Mouse (Mus musculus) MEL (cell line): Measurements from ENCODE around the gene Cd248. TPM values are rescaled to one million over a fixed set of nuclear protein-coding genes. Genes with fewer than 3 reads are reported as not detected.
A peak's percentile ranks its signal among the peaks of the same experiment; 100 is the strongest.

Experiments used
- DNase-seq: peaks from one replicate; pipeline ENCODE4 v3.0.0; 2011; ENCODE audit warnings: low read depth, low spot score
- H3K27ac ChIP-seq: 2 replicates; pipeline ENCODE4 v1.5.1; 2012; ENCODE audit warnings: low read depth, mild to moderate bottlenecking, control low read depth, low read length, moderate library complexity; ENCODE audit not compliant: control insufficient read depth
- H3K27me3 ChIP-seq, 2 experiments: fragments of 150-350 bp in 1 of 2; sonication (generic) in 1 of 2; 2 replicates each; pipeline ENCODE4 v1.6.1; 2012; ENCODE audit warnings: low read length in 2 of 2, mild to moderate bottlenecking in 2 of 2, improper control_type of control experiment in 1 of 2, moderate library complexity in 1 of 2; ENCODE audit not compliant: insufficient read depth in 2 of 2, control insufficient read depth in 1 of 2
- H3K36me3 ChIP-seq, 2 experiments: 2 replicates each; pipeline ENCODE4 v1.6.1; 2012 to 2014; ENCODE audit warnings: low read length in 2 of 2, improper control_type of control experiment in 1 of 2, inconsistent platforms in 1 of 2, mild to moderate bottlenecking in 1 of 2; ENCODE audit not compliant: insufficient read depth in 2 of 2, control insufficient read depth in 1 of 2
- H3K4me1 ChIP-seq, 2 experiments: fragments of 150-350 bp in 1 of 2; sonication (generic) in 1 of 2; 2 replicates each; pipeline ENCODE4 v1.6.1; 2012; ENCODE audit warnings: low read length in 2 of 2, improper control_type of control experiment in 1 of 2, mild to moderate bottlenecking in 1 of 2; ENCODE audit not compliant: insufficient read depth in 2 of 2, control insufficient read depth in 1 of 2
- H3K4me3 ChIP-seq, 2 experiments: fragments of 150-350 bp in 1 of 2; sonication (generic) in 1 of 2; 2 replicates each; pipeline ENCODE4 v1.5.1; 2012; ENCODE audit warnings: low read depth in 2 of 2, low read length in 2 of 2, mild to moderate bottlenecking in 2 of 2, moderate library complexity in 2 of 2, control low read depth in 1 of 2, improper control_type of control experiment in 1 of 2; ENCODE audit not compliant: control insufficient read depth in 1 of 2, insufficient read depth in 1 of 2
- H3K79me2 ChIP-seq: 2 replicates; pipeline ENCODE4 v1.6.1; 2012; ENCODE audit warnings: mild to moderate bottlenecking, low read length, moderate library complexity; ENCODE audit not compliant: control insufficient read depth, poor library complexity, insufficient read depth
- H3K9ac ChIP-seq: 2 replicates; pipeline ENCODE4 v1.6.1; 2012; ENCODE audit warnings: low read depth, mild to moderate bottlenecking, control low read depth, low read length, moderate library complexity; ENCODE audit not compliant: control insufficient read depth, poor library complexity, severe bottlenecking
- H3K9me3 ChIP-seq: fragments of 150-350 bp; sonication (generic); replicated peaks from 2 replicates; pipeline ENCODE4 v1.6.1; 2012; ENCODE audit warnings: mild to moderate bottlenecking, low read length, improper control_type of control experiment, moderate library complexity; ENCODE audit not compliant: insufficient read depth
- BHLHE40 ChIP-seq: IDR thresholded peaks from 2 replicates; pipeline ENCODE4 v1.6.1; 2012; ENCODE audit warnings: low read depth, mild to moderate bottlenecking, inconsistent platforms, low read length, improper control_type of control experiment, borderline replicate concordance
- CHD2 ChIP-seq: IDR thresholded peaks from 2 replicates; pipeline ENCODE4 v1.6.1; 2011; ENCODE audit warnings: low read length, improper control_type of control experiment
- CTCF ChIP-seq, 3 experiments: IDR thresholded peaks in 2 of 3; conservative IDR thresholded peaks in 1 of 3; 2 replicates each; pipeline ENCODE4 v1.5.1; 2011 to 2012; ENCODE audit warnings: low read length in 3 of 3, low read depth in 2 of 3, mild to moderate bottlenecking in 2 of 3, improper control_type of control experiment in 1 of 3, inconsistent platforms in 1 of 3, mixed read lengths in 1 of 3, moderate library complexity in 1 of 3; ENCODE audit not compliant: control insufficient read depth in 1 of 3, insufficient read depth in 1 of 3, poor library complexity in 1 of 3, severe bottlenecking in 1 of 3
- E2F4 ChIP-seq: IDR thresholded peaks from 2 replicates; pipeline ENCODE4 v1.6.1; 2011; ENCODE audit warnings: low read depth, low read length, improper control_type of control experiment, borderline replicate concordance
- ELF1 ChIP-seq: IDR thresholded peaks from 2 replicates; pipeline ENCODE4 v1.6.1; 2014; ENCODE audit warnings: low read depth, mild to moderate bottlenecking, inconsistent platforms, low read length, improper control_type of control experiment, moderate library complexity
- ETS1 ChIP-seq: IDR thresholded peaks from 2 replicates; pipeline ENCODE4 v1.6.1; 2012; ENCODE audit warnings: low read depth, mild to moderate bottlenecking, inconsistent platforms, low read length, improper control_type of control experiment, moderate library complexity
- GATA1 ChIP-seq: IDR thresholded peaks from 2 replicates; pipeline ENCODE4 v1.6.1; 2011; ENCODE audit warnings: low read depth, low read length, improper control_type of control experiment
- HCFC1 ChIP-seq: IDR thresholded peaks from 2 replicates; pipeline ENCODE4 v1.6.1; 2012; ENCODE audit warnings: low read depth, mild to moderate bottlenecking, inconsistent platforms, low read length, improper control_type of control experiment, moderate library complexity
- JUND ChIP-seq: IDR thresholded peaks from 2 replicates; pipeline ENCODE4 v1.6.1; 2011; ENCODE audit warnings: low read depth, mild to moderate bottlenecking, improper control_type of control experiment, low read length
- MAX ChIP-seq: IDR thresholded peaks from 2 replicates; pipeline ENCODE4 v1.6.1; 2011; ENCODE audit warnings: low read length, improper control_type of control experiment
- MAZ ChIP-seq: IDR thresholded peaks from 2 replicates; pipeline ENCODE4 v1.6.1; 2012; ENCODE audit warnings: low read depth, mild to moderate bottlenecking, inconsistent platforms, low read length, improper control_type of control experiment
- MEF2A ChIP-seq: IDR thresholded peaks from 2 replicates; pipeline ENCODE4 v1.6.1; 2014; ENCODE audit warnings: low read depth, mild to moderate bottlenecking, inconsistent platforms, low read length, improper control_type of control experiment; ENCODE audit not compliant: poor library complexity, insufficient replicate concordance, severe bottlenecking; ENCODE audit errors: extremely low read depth
- MXI1 ChIP-seq: IDR thresholded peaks from 2 replicates; pipeline ENCODE4 v1.6.1; 2011; ENCODE audit warnings: mild to moderate bottlenecking, low read depth, low read length, improper control_type of control experiment
- MYB ChIP-seq: IDR thresholded peaks from 2 replicates; pipeline ENCODE4 v1.6.1; 2011; ENCODE audit warnings: mild to moderate bottlenecking, low read depth, low read length, improper control_type of control experiment
- POLR2AphosphoS2 ChIP-seq: IDR thresholded peaks from 2 replicates; pipeline ENCODE4 v1.6.1; 2011; ENCODE audit warnings: low read length, improper control_type of control experiment
- POLR2AphosphoS5 ChIP-seq: IDR thresholded peaks from 2 replicates; pipeline ENCODE4 v1.6.1; 2012; ENCODE audit warnings: low read depth, borderline replicate concordance, mild to moderate bottlenecking, inconsistent platforms, low read length, moderate library complexity, mixed read lengths
- RCOR1 ChIP-seq: IDR thresholded peaks from 2 replicates; pipeline ENCODE4 v1.6.1; 2012; ENCODE audit warnings: low read depth, mild to moderate bottlenecking, inconsistent platforms, low read length, improper control_type of control experiment
- SIN3A ChIP-seq: IDR thresholded peaks from 2 replicates; pipeline ENCODE4 v1.6.1; 2012; ENCODE audit warnings: low read length, improper control_type of control experiment, inconsistent platforms
- SMC3 ChIP-seq: IDR thresholded peaks from 2 replicates; pipeline ENCODE4 v1.6.1; 2011; ENCODE audit warnings: low read depth, low read length, improper control_type of control experiment
- TAL1 ChIP-seq: IDR thresholded peaks from 2 replicates; pipeline ENCODE4 v1.6.1; 2012; ENCODE audit warnings: mild to moderate bottlenecking, inconsistent platforms, low read length, moderate library complexity, mixed read lengths
- TCF12 ChIP-seq: IDR thresholded peaks from 2 replicates; pipeline ENCODE4 v1.6.1; 2014; ENCODE audit warnings: low read depth, mild to moderate bottlenecking, inconsistent platforms, low read length, improper control_type of control experiment, moderate library complexity
- USF1 ChIP-seq: IDR thresholded peaks from 2 replicates; pipeline ENCODE4 v1.6.1; 2014; ENCODE audit warnings: low read depth, mild to moderate bottlenecking, inconsistent platforms, low read length, improper control_type of control experiment, moderate library complexity
- USF2 ChIP-seq, 2 experiments: IDR thresholded peaks; 2 replicates each; pipeline ENCODE4 v1.6.1; 2011 to 2012; ENCODE audit warnings: improper control_type of control experiment in 2 of 2, low read length in 2 of 2, borderline replicate concordance in 1 of 2, inconsistent platforms in 1 of 2, low read depth in 1 of 2, mild to moderate bottlenecking in 1 of 2; ENCODE audit not compliant: insufficient read depth in 1 of 2
- ZMIZ1 ChIP-seq: IDR thresholded peaks from 2 replicates; pipeline ENCODE4 v1.6.1; 2012; ENCODE audit warnings: low read depth, mild to moderate bottlenecking, inconsistent platforms, low read length, improper control_type of control experiment, moderate library complexity
- polyA plus RNA-seq, 2 experiments: library from polyadenylated mRNA; stranded (reverse) in 1 of 2; unstranded in 1 of 2; fragments of >175 nt in 1 of 2; fragments of >200 nt in 1 of 2; gene quantifications; 2 replicates each; pipeline versions ENCODE4 v1.2.1 to v1.2.4; 2012; ENCODE audit warnings: low replicate concordance in 2 of 2, low read depth in 1 of 2; ENCODE audit not compliant: insufficient read length in 2 of 2, insufficient read depth in 1 of 2, missing spikeins in 1 of 2
- total RNA-seq: library from RNA; depleted of rRNA; stranded (reverse); fragments of 300-350 nt; gene quantifications from 2 replicates; pipeline ENCODE4 v1.2.3, GENCODE M21; 2012

Gene Cd248
- total and polyA plus RNA-seq, 3 experiments = 0.27 to 0.86 TPM; not detected in 1

GRCm38 (mm10) chr19:5040862-5041523 is 26.9 kb upstream of the Cd248 start, which contains the start of gene Brms1 (continued):
- TF ChIP-seq USF1 (no peak; the same call in 1 of the 2 replicates), ETS1 (peak; percentile 46; the same call in 1 of the 2 replicates), MEF2A (no peak), ZMIZ1 (0 out of 2 replicates have a peak, but pooled peaks have one; percentile 15), JUND (no peak), TCF12 (peak; percentile 49), GATA1 (peak; percentile 56; the same call in 1 of the 2 replicates), TAL1 (peak; percentile 24; the same call in 1 of the 2 replicates), MAZ (peak; percentile 88; the same call in 1 of the 2 replicates), USF2 (IDR thresholded peaks at IDR 0.05; ENCODE audit: borderline replicate concordance in 1 of 2, insufficient read depth in 1 of 2, low read depth in 1 of 2, low read length in 2 of 2) (no peak), CTCF (IDR thresholded peaks at IDR 0.05 in 2 of 3, conservative IDR thresholded peaks at IDR 0.05 in 1 of 3; ENCODE audit: control insufficient read depth in 1 of 3, insufficient read depth in 1 of 3, low read depth in 2 of 3, low read length in 3 of 3, poor library complexity in 1 of 3, severe bottlenecking in 1 of 3) (no peak), CHD2 (no peak), SIN3A (peak; percentile 100), MXI1 (peak; percentile 95), E2F4 (0 out of 2 replicates have a peak, but pooled peaks have one; percentile 32), SMC3 (0 out of 2 replicates have a peak, but pooled peaks have one; percentile 11), HCFC1 (peak; percentile 96), MYB (no peak), MAX (peak; percentile 74; the same call in 1 of the 2 replicates), ELF1 (peak; percentile 99), BHLHE40 (no peak), POLR2AphosphoS5 (no peak), POLR2AphosphoS2 (peak; percentile 59; the same call in 1 of the 2 replicates)

GRCm38 (mm10) chr19:5041588-5041987 is 26.3 kb upstream of the Cd248 start:
- H3K9ac ChIP-seq = peak overlapping the region; percentile 88
- no peak for DNase-seq
- peak overlapping the region; percentile 74 to 95 for H3K4me3 ChIP-seq
- peak overlapping the region; percentile 56 for H3K27ac ChIP-seq
- no peaks in the 10 kb centered on the region for H3K27me3 ChIP-seq
- H3K36me3 ChIP-seq = peaks cover 2 to 7% of the 10 kb centered on the region in 2 experiments; a peak in 3 of 4 replicates
- no peaks in the 10 kb centered on the region for H3K9me3 ChIP-seq
- H3K4me1 ChIP-seq = peaks cover 2 to 18% of the 10 kb centered on the region in 2 experiments
- H3K79me2 ChIP-seq = peaks cover 21% of the 10 kb centered on the region
- no peak for TF ChIP-seq RCOR1
- no peak for TF ChIP-seq HCFC1
- TF ChIP-seq MYB = no peak
